Mouse (Mus musculus) cortical plate, adult 2 months (tissue): ENCODE results near the gene Trrap.

ENCODE experiments used
- CTCF ChIP-seq: fragments of 200-500 bp; IDR thresholded peaks from 2 replicates; pipeline ENCODE4 v1.5.1; 2011; ENCODE audit warnings: mild to moderate bottlenecking, control low read depth, low read length; ENCODE audit not compliant: insufficient read depth; ENCODE audit errors: extremely low read depth
- POLR2A ChIP-seq: fragments of 200-500 bp; IDR thresholded peaks from 2 replicates; pipeline ENCODE4 v1.6.1; 2011; ENCODE audit warnings: mild to moderate bottlenecking, low read length, control low read depth; ENCODE audit not compliant: insufficient read depth; ENCODE audit errors: extremely low read depth

DNA sequence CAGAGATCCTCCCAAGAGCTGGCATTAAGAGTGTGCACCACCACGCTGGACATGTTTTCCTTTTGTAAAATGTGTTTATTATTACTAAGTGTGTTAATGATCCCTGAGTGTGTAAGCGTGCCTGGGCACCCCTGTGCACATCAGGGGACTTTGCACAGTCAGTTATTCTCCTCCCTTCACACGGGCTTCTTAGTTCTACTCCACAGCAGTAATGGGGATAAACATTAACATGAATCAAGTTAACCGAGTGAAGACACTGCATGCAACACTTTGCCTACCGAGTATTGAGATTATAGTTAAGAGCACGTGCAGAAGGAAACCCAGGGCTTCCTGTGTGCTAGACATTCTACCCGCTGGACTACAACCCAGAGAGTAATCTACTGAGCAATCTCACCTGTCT is 1.5 kb upstream of the Trrap start:
- TF ChIP-seq CTCF (no peak), POLR2A (no peak)
